Mouse (Mus musculus) CD4-positive helper T cell, adult 2 months (primary cell): Measurements from ENCODE around the gene Prkg1.
"Not testable (repeated sequence)": the region's sequence is repeated elsewhere in the genome, so short reads cannot be mapped to it uniquely, and the experiment has no call there.

Source experiments
- DNase-seq: peaks from one replicate; pipeline ENCODE4 v3.0.0-alpha.2; 2012; ENCODE audit warnings: low read depth, missing footprints, low spot score

Gene Prkg1

GRCm38 (mm10) chr19:31304760-31305159 is 460.1 kb downstream of the Prkg1 start:
- no peak for DNase-seq

- no peak for DNase-seq
Observed at GRCm38 (mm10) chr19:31291231-31291630, 473.6 kb downstream of the Prkg1 start.

- DNase-seq, result no peak
Observed at GRCm38 (mm10) chr19:31284581-31284980, 480.3 kb downstream of the Prkg1 start.

- no peak for DNase-seq
Observed at GRCm38 (mm10) chr19:31284126-31284525, 480.7 kb downstream of the Prkg1 start.

- DNase-seq, result no peak
Observed at GRCm38 (mm10) chr19:31283617-31284016, 481.2 kb downstream of the Prkg1 start.

GRCm38 (mm10) chr19:31279797-31280486 is 484.9 kb downstream of the Prkg1 start:
- DNase-seq, result no peak

GRCm38 (mm10) chr19:31262438-31262837 is 502.4 kb downstream of the Prkg1 start:
- no peak for DNase-seq

GRCm38 (mm10) chr19:31260494-31260893 is 504.3 kb downstream of the Prkg1 start:
- no peak for DNase-seq

GRCm38 (mm10) chr19:31255780-31256179 is 509.1 kb downstream of the Prkg1 start:
- DNase-seq, result no peak

- no peak for DNase-seq
Observed at GRCm38 (mm10) chr19:31232410-31232809, 532.4 kb downstream of the Prkg1 start.

GRCm38 (mm10) chr19:31228385-31228784 is 536.4 kb downstream of the Prkg1 start:
- DNase-seq, result no peak

GRCm38 (mm10) chr19:31223457-31223856 is 541.4 kb downstream of the Prkg1 start:
- DNase-seq, result no peak

GRCm38 (mm10) chr19:31219261-31219660 is 545.6 kb downstream of the Prkg1 start:
- not testable (repeated sequence) for DNase-seq

- no peak for DNase-seq
Observed at GRCm38 (mm10) chr19:31210850-31211249, 554.0 kb downstream of the Prkg1 start.

GRCm38 (mm10) chr19:31210449-31210848 is 554.4 kb downstream of the Prkg1 start:
- peak; percentile 89 for DNase-seq

GRCm38 (mm10) chr19:31199583-31199982 is 565.2 kb downstream of the Prkg1 start:
- peak; percentile 32 for DNase-seq

GRCm38 (mm10) chr19:31198461-31198860 is 566.4 kb downstream of the Prkg1 start:
- peak; percentile 41 for DNase-seq

- DNase-seq, result no peak
Observed at GRCm38 (mm10) chr19:31197076-31197475, 567.8 kb downstream of the Prkg1 start.

- no peak for DNase-seq
Observed at GRCm38 (mm10) chr19:31188559-31189218, 576.1 kb downstream of the Prkg1 start.

GRCm38 (mm10) chr19:31180757-31181156 is 584.1 kb downstream of the Prkg1 start:
- no peak for DNase-seq

GRCm38 (mm10) chr19:31177279-31177922 is 587.4 kb downstream of the Prkg1 start:
- no peak for DNase-seq

GRCm38 (mm10) chr19:31170985-31171384 is 593.8 kb downstream of the Prkg1 start:
- DNase-seq, result no peak
